Comparison of ENCODE assay signal across 11 mouse cellular contexts in genomic region chr15:78670341-78670740, GRCm38 (mm10). TPM values are rescaled to one million over a fixed set of nuclear protein-coding genes. Genes with fewer than 3 reads are reported as not detected.
A peak's percentile ranks its signal among the peaks of the same experiment; 100 is the strongest.
DNase-seq lines count a peak whose midpoint lies in the region; ATAC-seq and TF ChIP-seq lines count a peak whose summit lies in the region.
"Had no signal": no experiment of that assay in that cellular context is flagged by ENCODE, and none has a peak within 500 bp of the region (broad histone marks: within the 10 kb centered on the region; RNA-seq: fewer than 3 reads in every experiment).

No protein-coding gene starts in this region.

- DNase-seq in heart, postnatal 4 days, result peak; percentile 33
- no peak for DNase-seq in heart, adult 9 months (ENCODE audit: low spot score in 2 of 2)
- DNase-seq in Muller cell, postnatal 12 days (ENCODE audit: inconsistent ontology term), result peak; percentile 65
- peak; percentile 44 for DNase-seq in cerebellum, adult 9-11 months
- DNase-seq in lung, embryonic 14.5 days, result peak; percentile 46
- DNase-seq in right cerebral cortex, postnatal 4 days, result peak; percentile 65
- DNase-seq in heart, embryonic 10.5 days (ENCODE audit: low spot score), result no peak

- WGBS in lung, embryonic 14.5 days, result 38% methylated on average over 5 of the region's 5 CpGs
- 39% methylated on average over 5 of the region's 5 CpGs for WGBS in heart, embryonic 10.5 days
- WGBS in liver, embryonic 12.5 days (ENCODE audit: insufficient replicate concordance), result 44% methylated on average over 5 of the region's 5 CpGs

- no peak overlapping the region for H3K27ac ChIP-seq in lung, embryonic 14.5 days (ENCODE audit: low read depth)
- no peak overlapping the region for H3K27ac ChIP-seq in heart, embryonic 10.5 days
- H3K27ac ChIP-seq in liver, embryonic 12.5 days, result no peak overlapping the region
- H3K27ac ChIP-seq: embryonic facial prominence, embryonic 15.5 days had no signal

- no peaks in the 10 kb centered on the region for H3K36me3 ChIP-seq in lung, embryonic 14.5 days (ENCODE audit: insufficient read depth)
- H3K36me3 ChIP-seq in heart, embryonic 10.5 days, result no peaks in the 10 kb centered on the region
- H3K36me3 ChIP-seq in liver, embryonic 12.5 days, result no peaks in the 10 kb centered on the region
- H3K36me3 ChIP-seq: embryonic facial prominence, embryonic 15.5 days; G1E had no signal

- no peak for ATAC-seq in lung, embryonic 14.5 days (ENCODE audit: insufficient read depth)
- no peak for ATAC-seq in liver, embryonic 12.5 days

- H3K9me3 ChIP-seq in lung, embryonic 14.5 days (ENCODE audit: low read depth, low read length), result no peaks in the 10 kb centered on the region
- H3K9me3 ChIP-seq in heart, embryonic 10.5 days, result no peaks in the 10 kb centered on the region
- no peaks in the 10 kb centered on the region for H3K9me3 ChIP-seq in liver, embryonic 12.5 days (replicated peaks)
- H3K9me3 ChIP-seq: embryonic facial prominence, embryonic 15.5 days; G1E had no signal

- no peak overlapping the region for H3K4me2 ChIP-seq in lung, embryonic 14.5 days
- no peak overlapping the region for H3K4me2 ChIP-seq in liver, embryonic 12.5 days
- H3K4me2 ChIP-seq: embryonic facial prominence, embryonic 15.5 days had no signal

- TF ChIP-seq CTCF in lung, embryonic 14.5 days (IDR thresholded peaks at IDR 0.05; ENCODE audit: low read depth), result no peak

- H3K9ac ChIP-seq in lung, embryonic 14.5 days, result no peak overlapping the region
- no peak overlapping the region for H3K9ac ChIP-seq in liver, embryonic 12.5 days
- H3K9ac ChIP-seq: embryonic facial prominence, embryonic 15.5 days had no signal

- peaks cover 38% of the 10 kb centered on the region for H3K27me3 ChIP-seq in lung, embryonic 14.5 days (ENCODE audit: insufficient read depth, low read length)
- H3K27me3 ChIP-seq in heart, embryonic 10.5 days (ENCODE audit: insufficient read depth, poor library complexity, severe bottlenecking), result peaks cover 85% of the 10 kb centered on the region
- H3K27me3 ChIP-seq in liver, embryonic 12.5 days (replicated peaks), result peaks cover 68% of the 10 kb centered on the region

- H3K4me1 ChIP-seq in lung, embryonic 14.5 days (ENCODE audit: insufficient read depth), result 0 out of 2 replicates have a peak, but pooled peaks cover 5% of the 10 kb centered on the region
- H3K4me1 ChIP-seq in heart, embryonic 10.5 days, result peaks cover 28% of the 10 kb centered on the region
- H3K4me1 ChIP-seq in liver, embryonic 12.5 days, result no peaks in the 10 kb centered on the region

- H3K4me3 ChIP-seq in lung, embryonic 14.5 days (ENCODE audit: low read depth, low read length), result no peak overlapping the region
- no peak overlapping the region for H3K4me3 ChIP-seq in heart, embryonic 10.5 days
- H3K4me3 ChIP-seq in liver, embryonic 12.5 days, result no peak overlapping the region
- H3K4me3 ChIP-seq: embryonic facial prominence, embryonic 15.5 days had no signal

RNA-seq across cellular contexts. Expression of gene Elfn2, which starts 48.2 kb away (rescaled TPM):
- total RNA-seq in heart, postnatal 4 days (2021), result 1 to 10 TPM in 1 of 2 experiments, under 1 TPM in 1; 0.95 to 1.3 TPM
- 0.03 and 0.08 TPM in 2 replicates for polyA plus RNA-seq in lung, embryonic 14.5 days (2014; fragmentation: Nextera tagmentation; extraction: Ambion mirVana)
- polyA plus RNA-seq in heart, embryonic 10.5 days (2016; fragmentation: Nextera tagmentation; extraction: Ambion mirVana), result 0.02 TPM in 1 of 2 replicates, not detected in the other
- polyA plus RNA-seq in liver, embryonic 12.5 days (2016; fragmentation: Nextera tagmentation; extraction: Ambion mirVana), result not detected in 2 replicates
- total RNA-seq: neutrophil, adult 5-6 weeks had no signal
- polyA plus RNA-seq: G1E had no signal

Comparison
In these comparisons a context has a peak if more than half of its experiments do, and no peak if none do; other contexts are left out.
1. DNase-seq: peak in heart, postnatal 4 days (single experiment), Muller cell, postnatal 12 days (single experiment), cerebellum, adult 9-11 months (single experiment), lung, embryonic 14.5 days (single experiment) and right cerebral cortex, postnatal 4 days (single experiment); none in heart, adult 9 months (0 of 2) and heart, embryonic 10.5 days (single experiment).